Mouse (Mus musculus): ENCODE results near the gene Sgsh. TPM values are rescaled to one million over a fixed set of nuclear protein-coding genes. Genes with fewer than 3 reads are reported as not detected.

The Sgsh gene
- total and polyA plus RNA-seq, 3 experiments: 5.5 to 11.1 (median 5.7) TPM

DNA sequence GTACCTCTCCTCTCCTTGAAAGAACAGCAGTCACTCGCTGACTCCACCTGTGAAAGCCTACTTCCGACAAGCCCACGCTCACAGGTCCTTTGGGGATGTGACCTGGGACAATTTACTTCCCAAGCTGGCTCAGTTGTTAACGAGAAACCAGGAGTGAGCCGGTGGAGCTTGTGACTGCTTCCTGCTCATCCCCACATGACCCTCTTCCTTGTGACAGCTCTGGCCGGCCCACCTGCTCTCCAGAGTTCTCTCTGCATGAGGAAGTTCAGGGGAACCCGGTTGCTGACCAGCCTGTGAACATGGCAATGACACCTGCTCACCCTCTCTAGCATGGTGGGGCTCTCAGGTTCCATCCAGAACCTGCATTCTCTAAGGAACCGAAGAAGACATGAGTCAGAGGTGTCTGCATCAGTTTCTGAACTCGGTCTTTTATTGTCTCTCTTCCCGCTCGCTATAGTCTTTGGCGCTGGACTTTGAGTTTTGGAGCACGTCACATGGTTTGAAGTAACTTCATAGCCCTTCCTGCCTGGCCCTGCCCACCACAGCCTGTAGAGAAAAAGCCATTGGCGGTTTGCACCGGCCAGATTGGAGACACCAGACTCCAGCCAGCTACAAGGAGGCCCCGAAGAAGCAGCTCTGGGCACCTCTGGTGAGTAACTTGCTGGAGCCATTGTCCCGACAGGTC is 40.9 kb downstream of the Sgsh start:
- no peak for TF ChIP-seq EP300 (IDR thresholded peaks at IDR 0.05; ENCODE audit: insufficient read depth, low read depth, low read length)
- no peak for TF ChIP-seq CTCF (IDR thresholded peaks at IDR 0.05)
- TF ChIP-seq POLR2A (IDR thresholded peaks at IDR 0.05; ENCODE audit: insufficient read depth, low read depth, low read length): no peak
- 62% methylated on average over 17 of the region's 17 CpGs for WGBS
- no peak overlapping the region for H3K9ac ChIP-seq (ENCODE audit: low read depth, low read length)
- H3K36me3 ChIP-seq (ENCODE audit: control insufficient read depth, insufficient read depth, low read length): no peaks in the 10 kb centered on the region
- no peaks in the 10 kb centered on the region; the same call in 1 of the 2 replicates for H3K4me1 ChIP-seq (ENCODE audit: control insufficient read depth, insufficient read depth, low read length)
- H3K27ac ChIP-seq: no peak overlapping the region
- H3K79me2 ChIP-seq (replicated peaks; ENCODE audit: control insufficient read depth, insufficient read depth, low read length): no peaks in the 10 kb centered on the region
- no peaks in the 10 kb centered on the region for H3K27me3 ChIP-seq (ENCODE audit: control insufficient read depth, insufficient read depth, low read length)
- intact Hi-C loops (cut with DNase I): no loop called here
- no peak for DNase-seq
- no peak overlapping the region for H3K4me3 ChIP-seq

DNA sequence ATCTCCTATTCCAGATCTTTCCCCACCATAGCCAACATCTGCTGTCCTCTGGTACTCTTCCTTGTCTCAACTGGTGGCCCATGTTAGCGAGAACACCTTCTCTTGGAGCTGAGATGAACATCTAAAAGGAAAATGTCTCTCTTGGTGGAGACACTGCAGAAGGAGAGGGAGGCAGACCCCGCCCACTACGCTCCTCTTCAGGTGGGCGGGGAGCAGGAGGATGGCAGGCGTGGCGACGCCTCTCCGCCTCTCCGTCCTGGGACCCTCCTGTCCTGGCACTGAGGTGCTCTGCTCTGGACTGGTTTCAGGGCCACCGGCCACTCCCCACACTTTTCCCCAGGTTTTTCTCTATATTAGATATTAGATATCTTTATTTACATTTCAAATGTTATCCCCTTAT is 44.7 kb downstream of the Sgsh start:
- H3K27ac ChIP-seq: no peak overlapping the region
- 28% methylated on average over 10 of the region's 10 CpGs for WGBS
- H3K4me3 ChIP-seq: no peak overlapping the region
- TF ChIP-seq CTCF (IDR thresholded peaks at IDR 0.05) (no peak), POLR2A (IDR thresholded peaks at IDR 0.05; ENCODE audit: insufficient read depth, low read depth, low read length) (no peak)
- DNase-seq: no peak
- no peaks in the 10 kb centered on the region for H3K4me1 ChIP-seq (ENCODE audit: control insufficient read depth, insufficient read depth, low read length)
- H3K79me2 ChIP-seq (replicated peaks; ENCODE audit: control insufficient read depth, insufficient read depth, low read length): no peaks in the 10 kb centered on the region
- intact Hi-C loops (cut with DNase I): no loop called here
- H3K9ac ChIP-seq (ENCODE audit: low read depth, low read length): no peak overlapping the region
- H3K27me3 ChIP-seq (ENCODE audit: control insufficient read depth, insufficient read depth, low read length): no peaks in the 10 kb centered on the region
- H3K36me3 ChIP-seq (ENCODE audit: control insufficient read depth, insufficient read depth, low read length): no peaks in the 10 kb centered on the region

DNA sequence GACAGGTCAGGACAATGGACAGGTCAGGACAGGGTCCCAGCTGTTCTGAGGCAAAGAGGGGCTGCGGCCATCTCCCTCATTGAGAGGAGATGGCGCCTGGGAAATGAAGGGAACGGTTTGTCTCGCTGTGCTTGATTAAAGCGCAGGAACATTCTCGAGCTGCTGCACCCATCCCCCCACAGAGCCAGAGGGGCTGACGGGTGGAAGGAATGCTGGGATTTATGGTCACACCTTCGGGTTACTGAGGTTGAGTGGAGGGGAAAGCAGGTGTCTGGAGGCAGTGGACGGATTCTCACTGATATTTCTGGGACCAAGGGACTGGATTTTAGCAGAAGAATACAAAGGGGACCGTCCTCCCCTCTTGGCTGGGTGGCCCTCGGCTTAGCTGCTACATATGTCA is 47.4 kb downstream of the Sgsh start:
- 38% methylated on average over 11 of the region's 11 CpGs for WGBS

DNA sequence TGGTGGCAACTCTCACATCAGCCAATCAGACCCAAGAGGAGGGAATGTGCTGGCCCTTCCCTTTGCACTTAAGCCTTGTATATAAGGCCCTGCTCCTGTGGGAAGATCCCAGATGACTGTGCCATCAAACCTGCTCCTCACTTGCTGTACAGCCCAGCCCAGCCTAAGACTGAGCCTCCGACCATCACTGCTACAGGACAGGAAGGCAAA is 47.8 kb downstream of the Sgsh start, which contains the start of gene Card14:
Gene Card14 (plus strand): TSS at position 111 of the 210 bp plus-strand sequence.
- Histone ChIP-seq H3K27ac (no peak within 1 kb of the TSS), H3K4me1 (ENCODE audit: control insufficient read depth, insufficient read depth, low read length) (no peaks in the 10 kb centered on the region), H3K27me3 (ENCODE audit: control insufficient read depth, insufficient read depth, low read length) (no peaks in the 10 kb centered on the region), H3K79me2 (replicated peaks; ENCODE audit: control insufficient read depth, insufficient read depth, low read length) (no peaks in the 10 kb centered on the region), H3K9ac (ENCODE audit: low read depth, low read length) (no peak within 1 kb of the TSS), H3K36me3 (ENCODE audit: control insufficient read depth, insufficient read depth, low read length) (no peaks in the 10 kb centered on the region), H3K4me3 (no peak within 1 kb of the TSS)
- no peak for TF ChIP-seq EP300 (IDR thresholded peaks at IDR 0.05; ENCODE audit: insufficient read depth, low read depth, low read length)
- no peak for TF ChIP-seq CTCF (IDR thresholded peaks at IDR 0.05)
- TF ChIP-seq POLR2A (IDR thresholded peaks at IDR 0.05; ENCODE audit: insufficient read depth, low read depth, low read length): no peak
- 64% methylated on average over 1 of the region's 1 CpGs for WGBS
- no peak for DNase-seq
- intact Hi-C loops (cut with DNase I): no loop called here

More for the DNA sequence above, 47.4 kb downstream of the Sgsh start:
- H3K27ac ChIP-seq: no peak overlapping the region
- no peak for DNase-seq
- TF ChIP-seq POLR2A (IDR thresholded peaks at IDR 0.05; ENCODE audit: insufficient read depth, low read depth, low read length): no peak
- no peak for TF ChIP-seq CTCF (IDR thresholded peaks at IDR 0.05)
- TF ChIP-seq EP300 (IDR thresholded peaks at IDR 0.05; ENCODE audit: insufficient read depth, low read depth, low read length): no peak
- H3K9ac ChIP-seq (ENCODE audit: low read depth, low read length): no peak overlapping the region
- H3K79me2 ChIP-seq (replicated peaks; ENCODE audit: control insufficient read depth, insufficient read depth, low read length): no peaks in the 10 kb centered on the region
- intact Hi-C loops (cut with DNase I): no loop called here
- H3K27me3 ChIP-seq (ENCODE audit: control insufficient read depth, insufficient read depth, low read length): no peaks in the 10 kb centered on the region
- H3K36me3 ChIP-seq (ENCODE audit: control insufficient read depth, insufficient read depth, low read length): no peaks in the 10 kb centered on the region
- H3K4me1 ChIP-seq (ENCODE audit: control insufficient read depth, insufficient read depth, low read length): no peaks in the 10 kb centered on the region
- H3K4me3 ChIP-seq: no peak overlapping the region

DNA sequence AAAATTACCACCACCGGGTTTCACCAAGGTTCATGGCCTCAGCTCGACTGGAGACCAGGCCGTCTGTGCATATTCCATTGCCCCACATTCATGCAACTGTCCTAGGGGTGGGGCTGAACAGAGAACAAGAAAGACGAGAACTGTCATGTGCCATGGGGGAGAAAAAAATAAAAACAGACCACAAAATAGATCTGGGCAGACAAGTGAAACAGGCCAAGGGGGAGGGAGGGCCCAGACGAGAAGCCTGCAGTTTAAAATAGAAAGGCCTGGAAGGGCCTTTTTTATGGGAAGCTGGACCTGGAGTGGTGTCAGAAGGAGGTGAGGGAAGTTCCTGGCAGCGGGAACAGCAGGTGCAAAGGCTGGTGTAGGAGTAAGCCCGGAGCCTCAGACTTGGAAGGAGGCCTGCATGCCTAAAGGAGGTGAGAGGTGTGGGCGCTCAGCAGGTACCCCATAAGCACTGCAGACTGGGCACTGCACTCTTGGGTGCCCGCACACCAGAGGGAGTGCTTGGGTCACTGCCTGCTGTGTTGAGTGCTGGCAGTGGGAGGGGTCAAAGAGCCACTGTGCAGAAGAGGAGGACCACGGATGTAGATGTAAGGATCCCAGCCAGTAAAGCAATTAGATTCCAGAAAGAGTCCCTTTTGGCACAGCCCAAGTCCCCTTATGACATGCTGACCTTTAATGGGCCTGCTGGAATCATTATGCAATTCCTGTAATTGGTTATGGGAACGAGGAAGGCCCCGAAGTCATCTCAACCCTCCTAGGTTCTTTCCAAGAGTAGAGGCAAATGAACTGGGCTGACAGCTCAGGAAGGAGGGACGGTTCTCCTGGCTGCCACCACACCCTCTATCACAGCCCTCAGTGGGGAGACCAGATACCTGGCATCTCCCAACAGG is 48.3 kb downstream of the Sgsh start:
- 50% methylated on average over 13 of the region's 13 CpGs for WGBS
- Histone ChIP-seq H3K36me3 (ENCODE audit: control insufficient read depth, insufficient read depth, low read length) (no peaks in the 10 kb centered on the region), H3K27ac (no peak overlapping the region), H3K27me3 (ENCODE audit: control insufficient read depth, insufficient read depth, low read length) (no peaks in the 10 kb centered on the region), H3K79me2 (replicated peaks; ENCODE audit: control insufficient read depth, insufficient read depth, low read length) (no peaks in the 10 kb centered on the region), H3K4me1 (ENCODE audit: control insufficient read depth, insufficient read depth, low read length) (no peaks in the 10 kb centered on the region), H3K4me3 (no peak overlapping the region), H3K9ac (ENCODE audit: low read depth, low read length) (no peak overlapping the region)
- intact Hi-C loops (cut with DNase I): no loop called here
- TF ChIP-seq EP300 (IDR thresholded peaks at IDR 0.05; ENCODE audit: insufficient read depth, low read depth, low read length) (no peak), POLR2A (IDR thresholded peaks at IDR 0.05; ENCODE audit: insufficient read depth, low read depth, low read length) (no peak), CTCF (IDR thresholded peaks at IDR 0.05) (no peak)
- DNase-seq: no peak

All from heart, adult 2 months (tissue).